Mouse (Mus musculus) spleen, postnatal 10 days (tissue): Measurements from ENCODE around the gene Ptprc.

ENCODE experiments used
- DNase-seq, 2 experiments: peaks; one replicate each; pipeline ENCODE4 v3.0.0; 2021 to 2022; ENCODE audit warnings: low spot score in 2 of 2

Gene Ptprc

DNA sequence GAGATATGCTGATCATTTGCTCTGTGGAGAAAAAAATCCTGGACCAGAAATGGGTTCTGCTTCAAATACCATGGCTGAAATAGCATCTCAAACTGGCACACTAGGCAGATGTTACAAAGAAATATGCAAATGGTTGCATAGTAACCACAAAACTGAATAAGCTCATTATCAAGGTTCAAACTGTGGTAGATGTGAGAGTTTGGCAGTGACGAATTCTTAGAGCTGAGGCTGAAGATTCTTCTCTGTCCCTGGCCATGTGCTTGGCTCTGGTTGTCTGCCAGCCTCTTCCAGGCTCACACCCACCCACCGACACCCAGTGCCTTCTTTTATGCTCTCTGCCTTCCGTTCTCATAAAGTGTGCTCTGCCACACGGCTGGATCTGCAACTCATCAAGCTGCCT lies 26.7 kb downstream of the Ptprc start:
- no peak for DNase-seq

DNA sequence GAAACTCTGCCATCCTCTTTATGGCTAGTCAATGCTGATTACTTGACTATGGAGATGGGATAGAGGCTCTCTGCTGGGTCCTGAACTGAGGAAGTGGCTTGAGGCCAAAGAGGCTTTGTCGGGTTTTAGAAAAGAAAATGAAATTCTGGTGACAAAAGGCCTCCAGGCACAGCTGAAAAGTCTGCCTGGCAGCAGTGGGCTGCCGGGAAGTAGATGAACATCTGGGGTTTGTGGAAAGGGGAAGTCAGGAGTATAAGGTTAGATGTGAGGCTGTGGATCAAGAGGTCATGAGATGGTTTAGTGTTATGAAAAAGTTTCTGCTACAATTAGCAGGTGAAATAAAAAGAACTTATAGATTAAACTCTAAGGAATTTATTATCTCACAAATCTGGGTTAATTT lies 29.9 kb downstream of the Ptprc start:
- no peak for DNase-seq

DNA sequence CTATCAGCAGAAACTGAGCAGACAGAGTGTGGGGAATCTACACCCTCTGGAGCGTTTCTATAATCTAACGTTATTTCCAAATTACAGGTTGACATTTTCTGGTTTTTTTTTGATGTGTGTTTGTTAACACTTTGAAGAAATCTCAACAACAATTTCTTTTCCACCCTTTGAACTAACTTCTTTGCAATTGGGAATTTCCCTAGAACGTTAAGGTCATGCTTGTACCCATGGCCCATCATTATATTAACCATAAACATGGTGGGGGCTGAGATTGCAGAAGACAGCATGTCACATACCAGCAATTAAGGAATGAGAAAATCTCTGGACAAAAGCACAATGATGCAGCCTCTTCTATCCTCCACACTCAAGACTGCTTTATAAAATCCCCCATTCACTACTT lies 30.4 kb downstream of the Ptprc start:
- DNase-seq = no peak

DNA sequence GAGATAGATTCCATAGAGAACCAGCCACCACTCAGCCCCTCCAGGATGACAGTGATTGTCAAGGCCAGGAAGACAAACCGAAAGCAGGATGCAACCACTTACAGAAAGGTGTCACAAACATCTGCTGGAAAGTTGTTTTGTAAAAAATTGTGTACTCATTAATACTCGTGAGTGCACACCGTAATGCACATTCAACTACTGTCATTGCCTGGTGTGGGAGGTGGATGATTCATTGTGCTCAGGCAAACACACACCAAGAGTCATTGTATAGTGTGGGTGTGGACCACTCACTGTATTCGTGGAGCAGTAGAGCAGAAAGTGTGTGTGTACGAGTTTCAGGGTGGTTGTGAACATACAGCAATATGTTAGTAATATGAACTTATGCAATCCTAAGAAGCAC lies 31.1 kb downstream of the Ptprc start:
- DNase-seq = no peak

DNA sequence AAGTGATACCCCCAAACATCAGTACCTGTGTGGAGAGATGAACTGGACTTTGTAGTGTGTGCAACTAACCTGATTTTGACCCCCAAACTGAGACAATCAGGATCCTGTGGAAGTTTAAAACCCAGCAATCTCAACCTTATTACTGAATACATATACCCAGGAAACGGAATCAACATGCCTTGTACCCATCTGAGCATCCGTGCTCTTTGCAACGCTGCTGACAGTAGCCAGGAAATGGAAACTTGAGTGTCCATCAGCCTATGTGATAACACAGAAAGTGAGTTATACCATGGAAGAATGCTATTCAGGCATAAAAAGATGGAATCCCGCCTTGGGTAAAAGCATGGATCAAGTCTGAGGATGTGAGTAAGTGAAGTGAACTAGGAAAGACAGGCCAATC lies 34.7 kb downstream of the Ptprc start:
- no peak for DNase-seq

DNA sequence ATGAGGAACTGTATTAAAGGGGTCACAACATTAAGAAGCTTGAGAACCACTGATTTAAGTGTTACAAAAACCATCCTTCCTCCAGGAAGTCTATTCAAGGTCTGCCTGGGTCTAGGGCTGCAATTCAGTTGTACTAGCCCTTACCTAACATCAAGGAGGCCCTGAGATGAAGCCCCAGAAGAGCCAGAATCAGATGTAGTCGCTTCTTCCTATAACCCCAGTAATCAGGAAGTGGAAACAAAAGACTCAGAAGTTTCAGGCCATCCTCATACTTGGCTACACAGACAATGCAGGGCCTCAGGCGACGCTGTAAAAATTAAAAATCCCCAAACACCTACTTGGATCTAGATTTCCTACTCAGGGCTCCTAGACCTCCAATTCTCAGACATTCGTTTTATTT lies 37.8 kb downstream of the Ptprc start:
- no peak for DNase-seq

DNA sequence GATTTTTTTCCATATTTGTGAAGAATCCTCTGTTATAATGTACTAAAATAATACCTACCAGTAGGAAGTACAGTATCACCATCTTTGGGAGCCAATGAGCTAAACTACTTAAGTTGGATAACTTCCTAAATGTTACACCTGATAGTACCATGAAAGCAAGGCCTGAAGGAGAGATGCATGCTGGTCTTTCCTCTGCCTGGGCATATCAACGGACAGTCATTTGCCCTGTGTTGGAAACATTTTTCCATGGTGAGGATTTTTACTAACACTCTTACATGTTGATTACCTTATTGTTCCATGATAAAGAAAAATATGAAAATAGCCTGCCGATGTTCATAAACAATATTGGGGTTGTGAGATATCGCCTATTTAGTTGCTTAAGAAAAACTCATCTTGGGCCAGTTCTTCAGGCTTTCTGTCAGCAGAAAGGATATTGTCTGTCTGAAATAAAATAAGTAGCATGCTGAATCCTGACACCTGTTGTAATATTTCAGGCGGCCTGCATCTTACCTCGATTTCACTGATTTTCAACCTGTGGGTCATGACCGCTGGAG lies 38.4 kb downstream of the Ptprc start:
- no peak for DNase-seq

DNA sequence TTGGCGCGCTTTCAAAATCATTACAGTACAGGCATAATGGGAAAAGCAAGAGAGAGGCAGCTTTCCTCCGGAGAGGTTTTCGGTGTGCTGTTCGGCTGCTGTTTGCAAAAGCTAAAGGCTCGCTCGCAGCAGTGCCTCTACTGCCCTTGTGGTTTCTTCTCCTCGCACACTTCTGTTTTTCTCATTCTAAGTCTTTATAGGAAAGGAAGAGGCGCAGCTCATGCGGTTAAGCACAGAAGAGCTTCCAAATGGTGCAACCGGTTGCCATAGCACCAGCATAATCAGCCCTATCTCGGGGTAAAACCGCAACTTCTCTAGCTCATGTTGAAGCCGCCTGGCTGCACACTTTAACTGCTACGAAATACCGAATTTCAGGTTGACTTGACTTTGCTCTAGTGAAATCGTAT lies 39.1 kb downstream of the Ptprc start:
- peak; percentile 32 to 78 for DNase-seq

DNA sequence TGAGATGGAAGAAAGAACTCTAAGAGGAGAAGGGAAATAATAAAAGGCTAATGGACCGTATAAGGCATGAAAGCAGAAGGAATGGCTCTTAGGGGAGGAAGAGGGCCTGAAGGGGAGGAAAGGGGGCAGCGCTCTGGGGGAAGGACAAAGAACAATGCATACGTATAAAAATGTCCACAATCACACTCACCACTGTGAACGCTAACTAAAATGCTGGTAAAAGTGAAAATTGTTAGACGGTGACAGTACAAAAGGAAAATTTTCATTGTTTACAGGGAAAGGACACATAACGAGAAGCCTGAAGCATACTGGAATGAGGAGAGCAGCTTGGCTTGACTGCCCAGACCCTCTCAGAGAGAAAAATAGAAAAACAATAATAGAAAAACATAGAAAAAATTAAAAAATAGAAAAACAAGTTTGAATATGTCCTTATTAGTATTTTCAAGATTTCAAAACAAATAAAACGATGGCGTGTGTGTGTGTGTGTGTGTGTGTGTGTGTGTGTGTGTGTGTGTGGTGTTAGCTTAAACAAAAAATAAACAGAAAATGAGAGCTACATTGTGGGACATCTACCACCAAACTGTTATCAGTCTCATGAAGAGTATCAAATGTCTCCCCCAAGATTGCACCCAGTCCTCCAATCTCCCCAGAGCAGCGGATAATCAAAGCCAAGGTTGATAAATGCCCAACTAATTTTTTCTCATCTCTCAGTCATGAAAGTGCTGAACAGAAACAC lies 39.7 kb downstream of the Ptprc start:
- no peak for DNase-seq

DNA sequence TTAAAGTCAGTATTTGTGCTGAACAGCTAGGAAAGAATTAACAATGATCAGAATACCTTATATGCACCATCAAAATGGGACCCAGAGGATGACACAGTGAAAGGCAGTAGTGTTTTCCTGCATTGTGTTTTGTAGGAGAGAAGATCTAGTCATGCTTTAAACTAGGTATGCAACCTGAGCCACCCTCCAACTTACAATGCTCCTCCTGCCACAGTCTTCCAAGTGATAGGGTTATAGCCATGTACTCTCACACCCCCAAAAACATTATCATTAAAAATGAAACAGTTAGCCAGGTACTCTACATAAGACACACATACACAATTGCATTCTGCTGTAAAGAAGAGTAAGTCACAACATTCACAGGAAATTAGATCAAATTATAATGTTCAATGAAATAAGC lies 40.4 kb downstream of the Ptprc start:
- no peak for DNase-seq

DNA sequence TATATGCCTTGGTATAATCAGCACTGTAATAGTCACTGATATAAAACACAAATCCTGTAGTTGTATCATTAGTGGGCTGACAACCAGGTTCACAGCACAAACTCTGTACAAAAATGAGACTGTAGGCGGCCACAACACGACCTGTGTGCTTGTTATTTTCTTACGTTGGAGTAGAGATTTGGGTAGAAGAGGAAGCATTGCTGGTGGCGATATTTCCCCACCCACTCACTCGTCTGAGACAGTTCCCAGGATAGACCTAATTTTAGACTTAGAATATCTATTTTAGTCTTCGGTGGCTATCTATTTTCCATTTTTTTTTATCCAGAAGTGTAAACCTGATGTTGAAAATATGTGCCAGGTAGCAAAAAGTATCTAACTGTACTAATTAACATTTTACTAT lies 41.2 kb downstream of the Ptprc start:
- DNase-seq = no peak

DNA sequence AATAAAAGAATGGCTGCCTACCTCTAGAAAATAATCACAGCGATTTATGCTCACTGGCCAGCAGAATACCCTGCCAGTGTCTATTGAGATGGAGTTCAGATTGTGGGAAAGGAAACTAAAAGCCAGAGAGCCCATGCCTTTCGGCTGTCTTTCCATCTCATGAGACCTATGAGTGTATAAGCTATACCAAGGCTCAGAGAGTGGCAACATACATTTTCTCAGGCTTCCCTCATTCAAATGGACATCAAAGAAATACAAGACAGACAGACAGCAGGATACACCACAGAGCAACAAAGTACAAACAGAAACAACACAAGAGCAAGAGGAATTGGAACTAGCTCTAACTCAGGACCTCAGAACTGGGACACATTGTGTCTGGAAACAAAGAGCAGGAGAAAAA lies 43.8 kb downstream of the Ptprc start:
- no peak for DNase-seq

DNA sequence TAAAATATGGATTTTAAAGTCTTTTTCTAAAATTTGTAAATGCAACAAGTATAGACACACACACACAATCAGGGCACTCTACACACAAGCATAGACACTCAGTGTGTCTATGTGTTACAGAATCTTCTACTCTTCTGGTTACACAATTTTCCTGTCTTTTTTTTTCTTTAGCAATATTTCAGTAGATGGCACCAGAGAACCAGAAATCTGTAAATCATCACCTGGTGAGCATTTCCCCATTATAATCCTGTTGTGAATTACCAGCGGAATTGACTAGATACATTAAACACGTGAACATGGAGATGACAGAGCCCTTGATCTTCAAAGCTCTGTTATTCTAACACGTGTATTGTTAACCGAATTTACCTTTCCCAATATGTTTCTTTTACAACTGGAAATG lies 45.4 kb downstream of the Ptprc start:
- DNase-seq = no peak

DNA sequence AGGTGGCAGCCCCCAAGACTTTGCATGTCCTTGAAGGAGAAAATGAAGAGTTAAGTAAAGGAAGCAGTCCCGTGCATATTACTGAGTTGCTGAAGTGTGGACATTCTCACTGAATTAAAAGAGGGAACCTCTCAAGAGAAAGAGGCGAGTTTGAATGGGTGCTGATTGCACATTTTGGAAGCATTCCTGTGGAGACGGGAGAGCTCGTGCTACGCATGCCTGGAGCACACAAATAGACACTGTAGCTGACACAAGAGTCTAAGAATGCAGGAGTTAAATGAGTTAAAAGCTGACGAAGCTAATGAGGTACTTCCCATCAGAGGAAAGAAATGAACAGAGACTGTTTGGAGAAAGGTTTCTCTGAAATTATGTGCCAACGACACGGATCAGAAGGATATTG lies 48.7 kb downstream of the Ptprc start:
- no peak for DNase-seq

DNA sequence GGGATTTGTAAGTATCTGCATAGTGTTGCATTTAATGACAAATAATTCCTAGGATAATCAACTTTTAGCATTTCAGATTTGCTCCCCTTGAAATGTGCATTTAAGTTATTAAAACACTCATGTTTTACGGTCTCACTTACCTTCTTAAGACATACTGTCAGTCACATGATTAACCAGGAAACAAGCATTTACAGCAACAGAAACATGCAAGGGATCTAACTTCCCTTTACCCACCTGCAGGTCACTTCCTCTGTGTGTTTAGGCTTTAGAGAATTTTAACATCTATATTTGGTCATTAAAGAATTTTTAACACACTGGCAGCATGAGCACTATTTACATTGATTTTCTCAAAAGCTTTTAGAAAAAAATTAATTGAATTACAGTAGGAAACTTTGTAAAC lies 50.2 kb downstream of the Ptprc start:
- no peak for DNase-seq

DNA sequence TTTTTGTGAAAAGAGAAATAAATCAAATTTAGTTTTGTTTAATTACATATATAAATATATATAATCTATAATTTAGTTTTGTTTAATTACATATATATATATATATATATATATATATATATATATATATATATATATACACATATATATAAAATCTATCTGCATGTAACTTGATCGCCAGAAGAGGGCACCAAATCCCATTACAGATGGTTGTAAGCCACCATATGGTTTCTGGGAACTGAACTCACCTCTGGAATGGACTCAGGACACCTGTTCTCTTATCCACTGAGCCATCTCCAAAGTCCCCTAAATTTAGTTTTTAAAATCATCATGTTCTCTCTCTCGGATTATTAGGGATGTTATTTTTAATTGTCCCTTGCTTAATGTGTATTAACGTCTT lies 51.6 kb downstream of the Ptprc start:
- DNase-seq = peak in 1 of 2 experiments; percentile 47

DNA sequence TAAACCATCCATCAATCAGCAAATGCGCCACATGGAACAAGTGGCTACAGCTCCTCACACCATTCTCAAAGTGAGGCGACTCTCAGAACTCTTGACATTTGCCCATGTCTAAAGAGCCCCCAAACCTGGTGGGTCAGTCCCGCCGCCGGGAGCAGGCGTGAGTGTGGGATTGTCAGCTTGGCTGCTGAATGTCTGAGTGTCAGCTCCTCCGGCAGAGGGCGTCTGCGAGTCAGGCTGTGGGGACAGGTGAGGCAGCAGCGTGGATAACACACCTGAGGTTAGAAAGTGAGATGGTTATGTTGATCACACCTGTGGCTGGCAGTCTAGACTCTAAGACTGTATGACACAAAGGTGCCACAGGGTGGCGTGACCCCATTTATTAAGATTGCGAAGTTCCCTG lies 55.6 kb downstream of the Ptprc start:
- no peak for DNase-seq

DNA sequence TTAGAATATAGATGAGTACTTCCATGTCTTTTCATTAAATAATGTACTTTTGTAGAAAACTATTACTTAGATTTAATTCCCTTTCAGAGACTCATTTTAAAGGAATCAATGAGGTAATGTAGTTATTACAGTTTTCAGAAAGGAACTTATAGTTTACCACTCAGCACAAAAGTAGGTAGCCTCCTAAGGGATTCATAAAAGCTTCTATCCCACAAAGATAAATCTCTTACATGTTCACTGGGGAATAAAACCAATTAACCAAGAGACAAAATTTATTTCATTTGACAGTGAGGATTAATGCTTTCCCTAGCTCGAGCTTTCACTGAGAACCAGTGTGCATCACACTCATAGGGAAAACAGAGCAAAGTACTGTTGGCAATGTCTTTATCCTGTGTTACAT lies 82.3 kb downstream of the Ptprc start:
- DNase-seq = no peak

DNA sequence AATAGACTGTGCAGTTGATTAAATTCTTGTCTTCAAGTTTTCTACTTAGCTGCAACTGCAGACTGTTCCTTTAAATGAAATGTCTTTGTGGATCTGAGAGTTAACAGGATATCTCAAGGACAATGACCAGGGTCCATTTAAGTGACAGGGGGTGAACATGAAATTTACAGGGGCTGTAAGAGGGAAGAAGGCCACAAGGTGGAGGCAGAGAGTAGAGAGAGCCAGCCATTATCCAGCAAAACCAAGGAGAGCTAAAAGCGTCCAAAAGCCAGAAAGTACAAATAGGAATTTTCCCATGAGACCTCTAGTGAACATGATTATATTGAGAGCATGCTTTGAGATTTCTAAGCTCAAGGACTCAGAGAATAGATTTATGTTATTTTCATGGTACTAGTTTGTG lies 89.7 kb downstream of the Ptprc start:
- peak in 1 of 2 experiments; percentile 29 for DNase-seq

DNA sequence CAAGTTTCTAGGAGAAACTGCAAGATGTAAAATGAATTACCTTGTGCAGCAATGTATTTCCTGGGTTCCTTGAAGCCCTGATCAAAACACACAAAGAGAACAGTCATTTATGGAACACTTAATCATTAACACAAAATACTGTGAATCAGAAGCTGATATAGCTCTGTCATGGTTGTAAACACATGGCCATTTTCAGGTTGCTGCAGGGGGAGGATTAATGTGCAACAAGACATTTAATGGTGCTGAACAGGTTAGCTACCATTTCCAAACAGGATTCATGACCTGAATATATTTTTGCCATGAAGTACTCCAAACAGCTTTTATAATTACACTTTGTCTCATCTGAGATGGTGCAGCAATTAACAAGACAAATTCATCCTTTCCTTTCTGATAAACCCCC lies 91.8 kb downstream of the Ptprc start:
- no peak for DNase-seq

DNA sequence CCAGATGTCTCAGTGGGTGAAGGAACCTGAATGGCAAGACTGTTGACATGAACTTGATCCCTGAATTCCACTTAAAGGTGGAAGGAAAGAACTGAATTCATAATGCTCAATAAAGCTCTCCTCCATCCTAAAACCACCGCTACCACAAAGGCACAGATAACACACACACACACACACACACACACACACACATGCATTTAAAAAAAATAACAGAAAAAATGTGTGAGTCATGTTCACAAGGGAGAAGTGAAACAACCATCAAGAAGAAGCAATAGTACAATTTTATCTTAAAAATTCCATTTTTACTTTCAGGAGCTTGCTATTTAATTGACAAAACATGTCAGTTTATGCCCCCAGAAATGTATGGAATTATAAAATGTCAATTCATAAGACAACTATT lies 95.2 kb downstream of the Ptprc start:
- no peak for DNase-seq

DNA sequence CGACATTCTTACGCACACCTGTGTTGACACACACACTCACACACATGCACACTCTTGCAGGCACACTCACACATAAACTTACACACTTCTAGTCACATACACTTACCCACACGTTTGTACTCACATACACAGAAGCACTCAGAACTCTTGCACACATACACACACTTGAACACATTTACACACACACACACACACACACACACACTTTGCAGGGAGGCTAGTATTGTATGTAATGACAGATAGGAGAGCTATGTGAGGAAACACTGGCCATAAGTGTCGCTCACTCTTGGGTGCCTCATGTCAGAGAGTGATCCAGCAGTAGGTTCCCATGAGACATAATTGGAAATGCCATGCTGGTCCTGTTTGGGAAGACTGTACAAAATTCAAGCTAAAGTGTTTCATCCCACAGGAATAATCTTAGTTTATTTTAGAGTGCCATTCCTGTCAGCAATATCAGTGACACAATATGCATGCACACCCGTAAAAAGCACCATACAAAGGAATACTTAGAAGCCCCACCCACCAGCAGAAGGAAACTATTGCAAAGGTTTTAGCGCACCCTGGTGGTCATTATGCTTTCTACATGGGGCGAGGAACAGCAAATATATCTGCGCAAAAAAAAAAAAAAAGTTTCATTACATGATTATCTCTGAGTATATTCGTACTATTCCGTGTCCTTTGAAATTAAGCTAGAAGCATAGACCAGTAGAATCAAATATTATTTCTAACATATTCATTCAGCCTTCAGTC lies 131.1 kb downstream of the Ptprc start:
- DNase-seq = peak; percentile 38 to 80

DNA sequence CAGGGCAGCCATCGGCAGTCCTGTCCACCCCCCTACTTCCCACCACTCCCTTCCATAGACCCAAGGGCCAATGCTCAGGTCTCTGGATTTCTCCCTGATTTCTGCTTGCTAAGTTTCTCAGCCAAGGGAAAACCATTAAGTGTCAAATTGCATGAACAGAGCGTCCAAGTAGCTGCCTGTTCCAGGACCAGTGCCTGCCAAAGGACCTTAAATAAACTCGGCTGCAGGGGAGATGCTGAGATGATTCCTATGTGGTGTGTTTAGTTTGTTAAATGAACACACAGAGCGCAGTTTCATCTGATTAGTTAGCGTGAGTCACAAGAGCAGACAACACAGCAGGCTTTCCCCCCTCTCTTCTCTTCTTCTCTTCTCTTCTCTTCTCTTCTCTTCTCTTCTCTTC lies 135.0 kb downstream of the Ptprc start:
- no peak for DNase-seq
